Mouse (Mus musculus): ENCODE data around the gene Fuca1. TPM values are rescaled to one million over a fixed set of nuclear protein-coding genes. Genes with fewer than 3 reads are reported as not detected.
"Not testable (repeated sequence)": the region's sequence is repeated elsewhere in the genome, so short reads cannot be mapped to it uniquely, and the experiment has no call there.

Fuca1 gene
- total RNA-seq, 2 experiments from 2014 or later = 31.0 to 31.4 TPM

- DNase-seq = no peak
- intact Hi-C loops (cut with DNase I) = no loop called here
Observed at GRCm38 (mm10) chr4:135968271-135968869, 47.8 kb downstream of the Fuca1 start.

GRCm38 (mm10) chr4:135969070-135969750 lies 48.7 kb downstream of the Fuca1 start:
- intact Hi-C loops (cut with DNase I) = no loop called here
- no peak for DNase-seq

GRCm38 (mm10) chr4:135970585-135970984 lies 50.0 kb downstream of the Fuca1 start:
- intact Hi-C loops (cut with DNase I) = no loop called here
- DNase-seq = no peak

DNA sequence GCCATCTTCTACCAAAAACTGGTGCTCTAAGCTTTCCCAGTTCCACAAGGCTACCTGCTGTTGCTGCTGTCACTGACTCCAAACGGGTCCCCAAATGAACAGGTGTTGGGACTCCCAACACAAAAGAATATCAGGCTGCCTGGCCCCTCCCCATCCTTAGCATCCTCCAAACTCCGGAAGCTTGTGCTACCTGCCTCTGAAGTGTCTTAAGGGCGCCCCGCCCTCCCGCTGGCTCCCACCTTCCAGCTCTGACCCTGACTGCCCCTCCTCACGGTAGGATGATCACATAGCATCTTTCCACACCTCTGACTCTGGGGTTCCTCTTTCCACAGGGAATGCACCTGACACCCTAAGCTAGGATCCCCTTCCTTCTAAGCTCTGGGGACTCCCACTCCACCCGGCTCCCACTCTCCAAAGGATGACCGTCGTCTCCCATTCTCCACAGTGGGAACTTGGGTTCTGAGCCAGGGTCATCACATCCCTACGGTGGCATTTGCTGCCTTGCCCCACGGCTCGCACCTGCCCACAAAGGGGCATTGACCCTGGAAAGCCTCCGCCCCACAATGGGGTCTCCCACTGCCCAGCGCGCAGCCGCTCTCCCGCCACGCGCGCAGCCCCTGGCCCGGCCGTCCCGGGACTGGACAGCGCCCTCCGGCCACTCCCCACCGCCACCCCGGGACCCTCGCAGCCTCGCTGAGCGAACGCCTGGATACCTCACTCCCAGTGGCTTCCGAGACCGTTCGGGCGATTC lies 51.4 kb downstream of the Fuca1 start:
- intact Hi-C loops (cut with DNase I) = no loop called here
- DNase-seq = no peak

DNA sequence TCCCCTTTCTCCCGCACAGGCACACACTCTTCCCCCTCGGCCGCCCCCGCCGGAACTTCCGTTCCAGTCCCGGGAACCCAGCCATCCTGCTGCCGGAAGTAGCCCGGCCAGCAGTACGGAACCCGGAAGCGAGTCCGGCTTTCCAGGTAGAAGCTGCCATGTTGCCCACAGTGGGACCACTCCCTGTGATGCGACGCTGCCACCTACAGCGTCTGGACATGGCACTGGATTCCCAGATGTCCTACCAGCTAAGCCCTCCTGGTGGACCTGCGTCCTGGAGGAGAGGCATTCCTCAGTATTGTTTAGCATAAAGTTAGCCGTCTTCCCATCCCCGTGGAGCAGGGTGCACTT lies 52.0 kb downstream of the Fuca1 start, which contains the start of gene Lypla2:
TSS of gene Lypla2 (minus strand) at position 71 of the 351 bp plus-strand sequence.
- peak; percentile 93 for DNase-seq
- intact Hi-C loops (cut with DNase I) = no loop called here

- intact Hi-C loops (cut with DNase I) = no loop called here
Observed at GRCm38 (mm10) chr4:135972911-135973811, 52.6 kb downstream of the Fuca1 start.

GRCm38 (mm10) chr4:135976146-135976545 lies 55.6 kb downstream of the Fuca1 start:
- intact Hi-C loops (cut with DNase I) = no loop called here

More at GRCm38 (mm10) chr4:135972911-135973811, 52.6 kb downstream of the Fuca1 start:
- no peak for DNase-seq

DNA sequence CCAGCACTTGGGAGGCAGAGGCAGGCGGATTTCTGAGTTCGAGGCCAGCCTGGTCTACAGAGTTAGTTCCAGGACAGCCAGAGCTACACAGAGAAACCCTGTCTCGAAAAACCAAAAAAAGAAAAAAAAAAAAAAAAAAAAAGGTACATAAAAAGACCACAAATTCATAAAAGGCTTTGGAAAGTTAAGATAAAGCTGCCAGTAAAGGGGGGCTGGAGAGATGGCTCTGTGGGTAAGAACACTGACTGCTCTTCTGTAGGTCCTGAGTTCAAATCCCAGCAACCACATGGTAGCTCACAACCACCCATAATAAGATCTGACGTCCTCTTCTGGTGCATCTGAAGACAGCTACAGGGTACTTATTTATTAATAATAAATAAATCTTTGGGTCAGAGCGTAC lies 59.7 kb downstream of the Fuca1 start:
- intact Hi-C loops (cut with DNase I); DNase-seq: not testable (repeated sequence)

More at GRCm38 (mm10) chr4:135976146-135976545, 55.6 kb downstream of the Fuca1 start:
- DNase-seq = no peak

GRCm38 (mm10) chr4:135981524-135982063 lies 61.1 kb downstream of the Fuca1 start:
- DNase-seq = no peak
- intact Hi-C loops (cut with DNase I) = no loop called here

DNA sequence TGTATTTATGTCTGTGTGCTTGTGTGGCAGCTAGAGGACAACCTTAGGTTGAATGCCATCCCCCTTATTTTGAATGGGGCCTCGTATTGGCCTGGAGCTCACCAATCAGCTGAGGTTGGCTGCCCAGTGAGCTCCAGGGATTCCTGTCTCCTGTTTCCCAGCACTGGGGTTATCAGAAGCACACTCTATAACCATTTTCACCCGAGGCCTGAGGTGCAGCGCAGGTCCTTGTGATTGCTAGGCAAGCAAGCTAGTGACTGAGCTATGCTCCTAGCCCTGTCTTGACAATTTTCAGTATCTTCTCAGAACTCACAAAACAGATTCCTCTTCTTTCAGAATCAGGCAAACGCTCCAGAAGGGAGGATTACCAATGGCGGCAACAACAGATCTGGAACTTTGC lies 64.0 kb downstream of the Fuca1 start:
- intact Hi-C loops (cut with DNase I) = no loop called here
- no peak for DNase-seq

DNA sequence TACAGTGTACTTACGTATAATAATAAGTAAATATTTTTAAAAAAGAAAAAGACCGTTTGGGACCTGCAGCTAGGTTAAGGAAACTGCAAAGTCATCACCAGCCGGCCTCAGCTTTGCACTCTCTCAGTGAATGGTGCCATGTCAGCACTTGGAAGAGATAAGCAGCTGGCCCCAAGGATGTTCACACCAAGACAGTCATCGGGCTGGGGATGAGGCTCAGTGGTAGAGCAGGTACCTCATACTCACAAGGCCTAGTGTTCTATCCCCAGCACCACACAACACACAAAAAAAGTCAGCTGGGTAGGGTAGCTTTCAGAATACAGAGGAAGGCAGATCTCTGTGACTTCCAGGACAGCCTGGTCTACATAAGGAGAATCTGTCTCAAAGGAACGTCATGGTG lies 64.7 kb downstream of the Fuca1 start:
- DNase-seq = no peak
- intact Hi-C loops (cut with DNase I) = no loop called here

DNA sequence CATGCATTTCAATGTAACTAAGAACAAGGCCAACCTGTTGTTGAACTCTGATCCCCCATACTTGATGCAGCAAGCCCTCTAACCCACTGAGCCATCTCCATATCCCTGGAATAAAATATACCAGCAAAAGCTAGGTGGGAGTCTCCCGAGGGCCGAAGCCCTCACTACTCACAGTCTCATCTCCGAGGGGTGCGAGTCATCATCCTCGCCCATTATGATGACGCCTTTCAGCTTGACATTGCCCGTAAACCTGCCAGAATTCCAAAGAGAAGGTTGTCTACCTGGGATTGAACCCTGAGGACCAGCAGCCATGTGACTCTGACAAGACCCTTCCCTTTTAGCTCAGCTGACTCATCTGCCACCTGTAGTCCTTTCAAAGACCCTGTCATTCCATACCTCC lies 65.2 kb downstream of the Fuca1 start:
- intact Hi-C loops (cut with DNase I) = loop anchor here (2.0 kb wide), 1 partner anchor 35 kb away; the partner anchor contains the start of gene Eloa
- no peak for DNase-seq

DNA sequence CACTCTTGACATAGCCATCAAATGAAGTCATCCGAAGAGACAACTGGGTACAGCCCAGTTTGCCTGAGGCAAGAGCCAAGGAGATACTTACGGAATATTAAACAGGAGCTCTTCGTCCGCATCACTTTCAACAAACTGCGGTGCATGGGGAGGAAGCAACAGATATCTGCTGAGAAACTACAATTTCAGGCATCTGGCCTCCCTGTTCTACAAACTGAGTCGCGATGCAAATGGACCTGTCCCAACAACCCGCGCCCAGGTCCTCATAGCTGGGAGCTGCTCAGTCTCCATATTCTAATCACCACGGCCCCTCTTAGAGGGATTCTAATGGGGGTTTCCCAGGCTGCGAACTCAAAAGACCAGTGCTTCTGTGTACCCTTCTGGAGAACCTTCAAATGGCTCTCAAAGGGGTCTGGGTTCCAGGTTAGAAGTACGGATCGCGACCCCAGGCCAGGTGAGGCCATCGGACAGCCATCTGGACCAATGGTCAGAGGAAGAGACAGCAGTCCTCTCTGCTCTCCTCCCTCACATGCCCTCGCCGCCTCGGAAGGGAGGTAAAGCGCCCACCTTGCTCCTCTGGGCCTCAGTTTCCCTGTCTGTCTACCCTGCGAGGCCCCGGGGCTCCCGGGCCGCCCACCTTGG lies 65.9 kb downstream of the Fuca1 start:
- intact Hi-C loops (cut with DNase I) = loop anchor here (2.0 kb wide), 1 partner anchor 34 kb away; the partner anchor contains the start of gene Eloa

DNA sequence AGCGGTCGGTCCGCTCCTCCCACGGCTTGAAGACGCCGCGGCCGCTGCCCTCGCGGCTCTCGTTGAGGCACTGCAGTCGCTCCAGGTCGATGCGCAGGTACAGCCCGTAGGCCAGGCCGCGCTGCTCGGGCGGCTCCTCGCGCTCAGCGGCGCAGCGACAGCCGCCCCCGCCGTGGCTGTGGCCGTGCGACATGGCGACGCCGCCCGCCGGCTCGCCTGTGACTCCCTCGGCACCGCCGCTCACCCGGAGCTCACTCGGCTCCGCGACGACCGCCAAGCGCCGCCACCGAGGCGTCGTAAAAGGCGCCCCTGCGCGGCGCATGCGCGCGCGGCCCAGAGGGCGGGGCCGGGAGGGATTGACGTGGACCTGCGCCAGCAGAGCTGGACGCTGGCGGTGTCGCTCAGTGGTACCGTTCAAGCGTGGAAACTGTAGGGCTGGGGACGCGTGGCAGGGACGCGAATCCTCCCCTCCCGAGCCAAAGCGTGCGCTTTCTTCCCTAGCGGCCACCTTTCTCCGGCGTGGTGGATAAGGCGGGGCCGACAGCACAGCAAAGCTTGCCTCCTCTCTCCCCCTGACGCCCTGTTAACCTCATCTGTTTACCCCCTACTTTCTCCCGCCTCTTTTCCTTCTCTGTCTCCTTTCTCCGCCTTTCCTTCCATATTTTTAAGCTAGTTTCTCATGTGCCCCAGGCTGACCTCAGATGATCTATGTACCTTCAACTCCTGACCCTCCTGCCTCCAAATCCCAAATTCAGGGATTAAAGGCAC lies 66.6 kb downstream of the Fuca1 start, which contains the start of gene Pithd1:
TSS of gene Pithd1 (minus strand) at position 322 of the 768 bp plus-strand sequence.
- intact Hi-C loops (cut with DNase I) = loop anchor here (2.0 kb wide), 1 partner anchor 34 kb away; the partner anchor contains the start of gene Eloa
- DNase-seq = peak; percentile 92 to 94

More for the DNA sequence above, 65.9 kb downstream of the Fuca1 start:
- no peak for DNase-seq

GRCm38 (mm10) chr4:135987714-135988113 lies 67.2 kb downstream of the Fuca1 start:
- DNase-seq = no peak
- intact Hi-C loops (cut with DNase I) = loop anchor here (2.0 kb wide), 1 partner anchor 33 kb away; the partner anchor contains the start of gene Eloa

Measured in heart, postnatal 36 days (tissue).